Mouse (Mus musculus) heart, postnatal 0 days (tissue): Measurements from ENCODE around the gene Dhrs1.

Experiments
- CTCF ChIP-seq: IDR thresholded peaks from 2 replicates; pipeline ENCODE4 v1.5.1; 2016; ENCODE audit warnings: antibody characterized with exemption, control low read depth, low read depth
- EP300 ChIP-seq: IDR thresholded peaks from 2 replicates; pipeline ENCODE4 v1.6.1; 2016; ENCODE audit warnings: antibody characterized with exemption, low read depth

DNA sequence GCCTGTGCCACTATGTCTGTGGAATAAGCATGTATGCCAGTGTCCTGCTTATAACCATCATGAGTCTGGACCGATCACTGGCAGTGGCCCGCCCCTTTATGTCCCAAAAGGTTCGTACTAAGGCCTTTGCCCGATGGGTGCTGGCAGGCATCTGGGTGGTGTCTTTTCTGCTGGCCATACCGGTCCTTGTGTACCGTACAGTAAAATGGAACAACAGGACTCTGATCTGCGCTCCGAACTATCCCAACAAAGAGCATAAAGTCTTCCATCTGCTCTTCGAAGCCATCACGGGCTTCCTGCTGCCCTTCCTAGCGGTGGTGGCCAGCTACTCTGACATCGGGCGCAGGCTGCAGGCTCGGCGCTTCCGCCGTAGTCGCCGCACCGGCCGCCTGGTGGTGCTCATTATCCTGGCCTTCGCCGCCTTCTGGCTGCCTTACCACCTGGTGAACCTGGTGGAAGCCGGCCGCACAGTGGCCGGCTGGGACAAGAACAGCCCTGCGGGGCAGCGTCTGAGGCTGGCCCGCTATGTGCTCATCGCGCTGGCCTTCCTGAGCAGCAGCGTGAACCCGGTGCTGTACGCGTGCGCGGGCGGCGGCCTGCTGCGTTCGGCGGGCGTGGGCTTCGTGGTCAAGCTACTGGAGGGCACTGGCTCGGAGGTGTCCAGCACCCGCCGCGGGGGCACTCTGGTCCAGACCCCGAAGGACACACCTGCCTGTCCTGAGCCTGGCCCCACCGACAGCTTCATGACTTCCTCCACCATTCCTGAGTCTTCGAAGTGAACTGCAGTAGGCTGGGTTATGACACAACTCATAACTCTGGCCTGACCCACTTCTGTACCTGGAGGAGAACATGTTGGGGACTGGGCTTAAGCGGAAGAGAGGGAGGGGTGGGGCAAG, 22.3 kb upstream of the Dhrs1 start:
- TF ChIP-seq CTCF (peak; percentile 57), EP300 (no peak)
